Mouse (Mus musculus): ENCODE results near the gene Abca2. TPM values are rescaled to one million over a fixed set of nuclear protein-coding genes. Genes with fewer than 3 reads are reported as not detected.

Gene Abca2
- total RNA-seq, 2 experiments from 2014 or later: 23.1 to 56.4 TPM

DNA sequence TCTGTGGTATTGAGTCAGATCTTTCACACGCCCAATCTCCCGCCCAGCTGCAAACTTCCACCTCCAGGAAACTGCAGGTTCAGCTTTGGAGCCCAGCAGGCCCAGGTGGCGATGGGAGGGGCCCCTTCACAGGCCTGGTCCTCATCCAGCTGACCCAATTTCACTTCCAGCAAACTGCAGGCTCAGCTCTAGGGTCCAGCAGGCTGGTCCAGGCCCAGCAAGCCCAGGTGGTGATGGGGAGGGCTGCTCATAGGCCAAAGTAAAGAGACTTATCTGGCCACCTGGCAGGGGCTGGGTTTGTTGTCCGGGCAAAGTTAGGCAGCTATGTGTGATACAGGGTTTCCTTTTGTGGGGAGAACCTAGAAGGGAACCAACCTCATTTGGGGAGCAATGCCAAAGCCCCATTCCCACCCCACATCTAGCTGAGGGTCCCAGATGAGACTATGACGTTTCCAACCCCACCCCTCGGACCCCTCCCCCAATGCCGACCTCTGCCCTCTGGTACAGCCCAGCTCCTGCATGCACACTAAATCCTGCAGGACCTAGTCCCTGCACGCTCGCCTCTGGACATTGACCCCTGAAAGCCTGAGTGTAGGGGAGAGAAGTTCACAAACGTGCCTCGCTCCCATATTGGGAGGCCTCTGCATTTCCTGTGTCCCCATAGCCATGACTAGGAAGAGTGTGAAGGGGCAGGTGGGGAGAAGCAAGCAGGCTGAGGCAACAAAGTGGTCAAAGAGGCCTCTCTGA, 56.6 kb downstream of the Abca2 start:
- no peak for ATAC-seq (replicated peaks; ENCODE audit: poor library complexity, severe bottlenecking)

- no peak for ATAC-seq (replicated peaks; ENCODE audit: poor library complexity, severe bottlenecking)
Observed at GRCm38 (mm10) chr2:25487965-25488670, 59.6 kb downstream of the Abca2 start.

- ATAC-seq (replicated peaks; ENCODE audit: poor library complexity, severe bottlenecking): no peak
Observed at GRCm38 (mm10) chr2:25488671-25489068, 60.2 kb downstream of the Abca2 start.

GRCm38 (mm10) chr2:25492988-25493387, 64.5 kb downstream of the Abca2 start:
- no peak for ATAC-seq (replicated peaks; ENCODE audit: poor library complexity, severe bottlenecking)

- ATAC-seq (replicated peaks; ENCODE audit: poor library complexity, severe bottlenecking): no peak
Observed at GRCm38 (mm10) chr2:25493476-25493961, 65.0 kb downstream of the Abca2 start, which contains the start of gene Lcn12. TSS of gene Lcn12 (minus strand) at chr2:25493911.

- ATAC-seq (replicated peaks; ENCODE audit: poor library complexity, severe bottlenecking): no peak
Observed at GRCm38 (mm10) chr2:25496462-25496861, 68.0 kb downstream of the Abca2 start.

Other genes starting within 250 kb of the Abca2 start
Only the 30 nearest of the 43 such genes appear.
- gene Rnf208, start 186.4 kb upstream of the Abca2 start, total RNA-seq (2014; fragmentation: Nextera tagmentation): 0.58 TPM in 1 of 2 replicates, not detected in the other
- not detected in 2 replicates for gene Rnf208, start 186.4 kb upstream of the Abca2 start, total RNA-seq (2017)
- not detected in 2 replicates for gene Cysrt1, start 186.3 kb upstream of the Abca2 start, total RNA-seq (2014; fragmentation: Nextera tagmentation)
- not detected in 2 replicates for gene Cysrt1, start 186.3 kb upstream of the Abca2 start, total RNA-seq (2017)
- 5.2 and 16.1 TPM in 2 replicates for gene AL732309.1, start 181.8 kb upstream of the Abca2 start, total RNA-seq (2014; fragmentation: Nextera tagmentation)
- gene AL732309.1, start 181.8 kb upstream of the Abca2 start, total RNA-seq (2017): 5.6 and 7.4 TPM in 2 replicates
- 6.7 and 17.4 TPM in 2 replicates for gene Tmem203, start 173.3 kb upstream of the Abca2 start, total RNA-seq (2014; fragmentation: Nextera tagmentation)
- 6.1 and 11.2 TPM in 2 replicates for gene Tmem203, start 173.3 kb upstream of the Abca2 start, total RNA-seq (2017)
- 15.0 and 17.2 TPM in 2 replicates for gene Tprn, start 166.1 kb upstream of the Abca2 start, total RNA-seq (2014; fragmentation: Nextera tagmentation)
- gene Tprn, start 166.1 kb upstream of the Abca2 start, total RNA-seq (2017): 7.1 and 8.7 TPM in 2 replicates
- gene Ssna1, start 156.3 kb upstream of the Abca2 start, total RNA-seq (2014; fragmentation: Nextera tagmentation): 120 TPM in 2 replicates
- 52.7 and 84.1 TPM in 2 replicates for gene Ssna1, start 156.3 kb upstream of the Abca2 start, total RNA-seq (2017)
- gene Anapc2, start 156.2 kb upstream of the Abca2 start, total RNA-seq (2014; fragmentation: Nextera tagmentation): 34.7 and 46.0 TPM in 2 replicates
- gene Anapc2, start 156.2 kb upstream of the Abca2 start, total RNA-seq (2017): 17.8 and 35.7 TPM in 2 replicates
- not detected in 2 replicates for gene Tmem210, start 140.6 kb upstream of the Abca2 start, total RNA-seq (2014; fragmentation: Nextera tagmentation)
- not detected in 2 replicates for gene Tmem210, start 140.6 kb upstream of the Abca2 start, total RNA-seq (2017)
- not detected in 2 replicates for gene Lrrc26, start 138.8 kb upstream of the Abca2 start, total RNA-seq (2014; fragmentation: Nextera tagmentation)
- gene Lrrc26, start 138.8 kb upstream of the Abca2 start, total RNA-seq (2017): not detected in 2 replicates
- gene Grin1, start 109.5 kb upstream of the Abca2 start, total RNA-seq (2014; fragmentation: Nextera tagmentation): not detected in 2 replicates
- not detected in 2 replicates for gene Grin1, start 109.5 kb upstream of the Abca2 start, total RNA-seq (2017)
- 36.5 and 37.2 TPM in 2 replicates for gene Man1b1, start 96.4 kb upstream of the Abca2 start, total RNA-seq (2014; fragmentation: Nextera tagmentation)
- 34.1 and 38.6 TPM in 2 replicates for gene Man1b1, start 96.4 kb upstream of the Abca2 start, total RNA-seq (2017)
- gene Dpp7, start 72.3 kb upstream of the Abca2 start, total RNA-seq (2014; fragmentation: Nextera tagmentation): 15.2 and 34.8 TPM in 2 replicates
- 11.9 and 16.9 TPM in 2 replicates for gene Dpp7, start 72.3 kb upstream of the Abca2 start, total RNA-seq (2017)
- 55.6 and 58.1 TPM in 2 replicates for gene Uap1l1, start 63.0 kb upstream of the Abca2 start, total RNA-seq (2014; fragmentation: Nextera tagmentation)
- 13.8 and 18.4 TPM in 2 replicates for gene Uap1l1, start 63.0 kb upstream of the Abca2 start, total RNA-seq (2017)
- gene Sapcd2, start 56.4 kb upstream of the Abca2 start, total RNA-seq (2014; fragmentation: Nextera tagmentation): 4.5 and 17.1 TPM in 2 replicates
- 7.8 and 17.3 TPM in 2 replicates for gene Sapcd2, start 56.4 kb upstream of the Abca2 start, total RNA-seq (2017)
- gene Entpd2, start 32.8 kb upstream of the Abca2 start, total RNA-seq (2014; fragmentation: Nextera tagmentation): not detected in 2 replicates
- gene Entpd2, start 32.8 kb upstream of the Abca2 start, total RNA-seq (2017): not detected in 2 replicates
- not detected in 2 replicates for gene Npdc1, start 29.4 kb upstream of the Abca2 start, total RNA-seq (2014; fragmentation: Nextera tagmentation)
- gene Npdc1, start 29.4 kb upstream of the Abca2 start, total RNA-seq (2017): not detected in 2 replicates
- gene Fut7, start 5.4 kb upstream of the Abca2 start, total RNA-seq (2014; fragmentation: Nextera tagmentation): 34.5 and 38.8 TPM in 2 replicates
- 24.8 and 27.3 TPM in 2 replicates for gene Fut7, start 5.4 kb upstream of the Abca2 start, total RNA-seq (2017)
- gene Clic3, start 28.1 kb downstream of the Abca2 start, total RNA-seq (2014; fragmentation: Nextera tagmentation): not detected in 2 replicates
- 1.4 TPM in 1 of 2 replicates, not detected in the other for gene Clic3, start 28.1 kb downstream of the Abca2 start, total RNA-seq (2017)
- 29.1 and 39.4 TPM in 2 replicates for gene Paxx, start 32.4 kb downstream of the Abca2 start, total RNA-seq (2014; fragmentation: Nextera tagmentation)
- 20.2 and 32.5 TPM in 2 replicates for gene Paxx, start 32.4 kb downstream of the Abca2 start, total RNA-seq (2017)
- 3.5 and 4.2 TPM in 2 replicates for gene Ptgds, start 41.3 kb downstream of the Abca2 start, total RNA-seq (2014; fragmentation: Nextera tagmentation)
- gene Ptgds, start 41.3 kb downstream of the Abca2 start, total RNA-seq (2017): 0.93 TPM in 1 of 2 replicates, not detected in the other
- gene Lcn12, start 65.2 kb downstream of the Abca2 start, total RNA-seq (2014; fragmentation: Nextera tagmentation): not detected in 2 replicates
- gene Lcn12, start 65.2 kb downstream of the Abca2 start, total RNA-seq (2017): not detected in 2 replicates
- gene Fbxw5, start 72.0 kb downstream of the Abca2 start, total RNA-seq (2014; fragmentation: Nextera tagmentation): 30.4 and 55.0 TPM in 2 replicates
- 23.9 and 31.4 TPM in 2 replicates for gene Fbxw5, start 72.0 kb downstream of the Abca2 start, total RNA-seq (2017)
- gene C8g, start 73.0 kb downstream of the Abca2 start, total RNA-seq (2014; fragmentation: Nextera tagmentation): 6.0 TPM in 1 of 2 replicates, not detected in the other
- gene C8g, start 73.0 kb downstream of the Abca2 start, total RNA-seq (2017): 1.5 and 1.6 TPM in 2 replicates
- gene Traf2, start 118.2 kb downstream of the Abca2 start, total RNA-seq (2014; fragmentation: Nextera tagmentation): 17.3 and 18.2 TPM in 2 replicates
- gene Traf2, start 118.2 kb downstream of the Abca2 start, total RNA-seq (2017): 13.9 and 15.9 TPM in 2 replicates
- 134 and 171 TPM in 2 replicates for gene Edf1, start 129.1 kb downstream of the Abca2 start, total RNA-seq (2014; fragmentation: Nextera tagmentation)
- 96.1 and 107 TPM in 2 replicates for gene Edf1, start 129.1 kb downstream of the Abca2 start, total RNA-seq (2017)
- gene Mamdc4, start 146.1 kb downstream of the Abca2 start, total RNA-seq (2014; fragmentation: Nextera tagmentation): 1.5 and 3.4 TPM in 2 replicates
- 1.2 and 66.7 TPM in 2 replicates for gene Mamdc4, start 146.1 kb downstream of the Abca2 start, total RNA-seq (2017)
- 62.5 and 89.4 TPM in 2 replicates for gene Phpt1, start 146.5 kb downstream of the Abca2 start, total RNA-seq (2014; fragmentation: Nextera tagmentation)
- gene Phpt1, start 146.5 kb downstream of the Abca2 start, total RNA-seq (2017): 5.9 and 46.2 TPM in 2 replicates
- not detected in 2 replicates for gene Ajm1, start 153.1 kb downstream of the Abca2 start, total RNA-seq (2014; fragmentation: Nextera tagmentation)
- 0.39 TPM in 1 of 2 replicates, not detected in the other for gene Ajm1, start 153.1 kb downstream of the Abca2 start, total RNA-seq (2017)
- 63.1 and 75.4 TPM in 2 replicates for gene Rabl6, start 179.8 kb downstream of the Abca2 start, total RNA-seq (2014; fragmentation: Nextera tagmentation)
- 61.3 and 71.0 TPM in 2 replicates for gene Rabl6, start 179.8 kb downstream of the Abca2 start, total RNA-seq (2017)
- gene Ccdc183, start 189.0 kb downstream of the Abca2 start, total RNA-seq (2014; fragmentation: Nextera tagmentation): not detected in 2 replicates
- not detected in 2 replicates for gene Ccdc183, start 189.0 kb downstream of the Abca2 start, total RNA-seq (2017)